Mouse (Mus musculus): ENCODE results near the gene Ranbp17.

DNA sequence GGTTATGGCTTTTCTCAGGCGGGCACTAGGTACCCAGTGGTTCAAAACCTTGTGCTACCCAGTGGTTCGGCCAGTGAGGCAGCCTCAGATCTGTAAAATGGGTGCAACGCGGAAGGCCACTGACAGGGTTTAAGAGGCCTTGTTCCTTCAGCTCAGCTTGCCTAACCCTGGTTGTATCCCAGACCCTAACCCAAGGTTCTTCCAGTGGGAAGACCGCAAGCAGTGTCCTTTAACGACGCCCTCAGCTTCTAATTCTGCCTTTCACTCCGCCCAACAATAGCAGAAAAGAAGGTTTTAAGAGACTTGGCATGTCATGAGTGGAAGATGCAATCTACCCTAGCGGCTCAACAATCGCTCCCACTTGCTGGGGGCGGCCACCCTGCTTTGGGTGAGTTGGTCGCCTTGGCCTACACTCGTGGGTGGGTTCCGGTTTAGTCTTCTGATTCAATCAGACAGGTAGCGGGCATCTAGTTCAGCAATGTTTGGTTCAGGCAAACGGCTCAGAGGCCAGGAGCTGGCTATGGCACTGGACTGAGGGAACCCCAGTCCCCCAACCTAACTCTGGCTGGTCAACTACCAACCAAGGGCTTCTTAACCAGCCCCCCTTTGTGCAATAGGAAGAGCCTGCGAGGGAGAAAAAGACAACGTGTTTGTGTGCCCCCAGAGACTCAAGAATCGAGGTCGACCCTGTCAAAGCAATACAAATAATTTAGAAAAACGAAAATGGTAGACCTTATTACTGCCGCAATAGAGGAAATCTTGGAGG is 315.0 kb downstream of the Ranbp17 start:
- TF ChIP-seq EP300 (optimal IDR thresholded peaks at IDR 0.05): no peak
- no peak for TF ChIP-seq CTCF (IDR thresholded peaks at IDR 0.05; ENCODE audit: low read depth)

Measured in stomach, postnatal 0 days (tissue).